Mouse (Mus musculus): ENCODE measurements around the gene Degs1. TPM values are rescaled to one million over a fixed set of nuclear protein-coding genes. Genes with fewer than 3 reads are reported as not detected.

The Degs1 gene
- total and polyA plus RNA-seq, 3 experiments, result 54.2 to 124 (median 117) TPM

- Histone ChIP-seq H3K4me1 (ENCODE audit: control insufficient read depth in 1 of 2, insufficient read depth in 2 of 2) (peaks cover 3 to 10% of the 10 kb centered on the region in 2 experiments; a peak in 3 of 4 replicates), H3K27me3 (replicated peaks) (no peaks in the 10 kb centered on the region), H3K27ac (ENCODE audit: insufficient read depth, low read depth) (no peak overlapping the region), H3K4me2 (ENCODE audit: insufficient read depth, low read depth, poor library complexity, severe bottlenecking) (no peak overlapping the region), H3K9me3 (replicated peaks; ENCODE audit: low read length) (no peaks in the 10 kb centered on the region), H3K9ac (ENCODE audit: insufficient read depth, low read depth) (no peak overlapping the region), H3K36me3 (replicated peaks in 1 of 2; ENCODE audit: control insufficient read depth in 1 of 2, insufficient read depth in 1 of 2, low read length in 1 of 2) (peaks cover 0 to 13% of the 10 kb centered on the region in 2 experiments), H3K79me2 (replicated peaks; ENCODE audit: control insufficient read depth, extremely low read depth, insufficient read depth, poor library complexity, severe bottlenecking) (no peaks in the 10 kb centered on the region), H3K4me3 (replicated peaks in 1 of 3; ENCODE audit: low read depth in 2 of 3, low read length in 2 of 3, poor library complexity in 1 of 3) (no peak overlapping the region)
- TF ChIP-seq POLR2AphosphoS2 (IDR thresholded peaks at IDR 0.05; ENCODE audit: low read depth, low read length) (no peak), SMC3 (IDR thresholded peaks at IDR 0.05; ENCODE audit: low read depth, low read length) (no peak), JUN (IDR thresholded peaks at IDR 0.05; ENCODE audit: insufficient read depth, low read depth, low read length) (no peak), MAX (IDR thresholded peaks at IDR 0.05; ENCODE audit: low read length) (no peak), CHD1 (IDR thresholded peaks at IDR 0.05; ENCODE audit: low read depth, low read length) (no peak), MAZ (IDR thresholded peaks at IDR 0.05; ENCODE audit: low read depth, low read length) (no peak), ZC3H11A (IDR thresholded peaks at IDR 0.05; ENCODE audit: low read depth, low read length) (no peak), MEF2A (IDR thresholded peaks at IDR 0.05; ENCODE audit: borderline replicate concordance, low read depth, low read length) (no peak), BHLHE40 (IDR thresholded peaks at IDR 0.05; ENCODE audit: low read depth, low read length) (no peak), NRF1 (IDR thresholded peaks at IDR 0.05; ENCODE audit: low read depth, low read length) (no peak)
- DNase-seq (ENCODE audit: extremely low read depth), result no peak
- in situ Hi-C loops (cut with MboI; ENCODE audit: low pct_ligation_motif_present, low pct_unique_long_range_greater_than_20kb, low sequenced_read_pairs), result no loop called here
- dilution Hi-C loops (cut with MboI; ENCODE audit: extremely low pct_ligation_motif_present, extremely low pct_unique_long_range_greater_than_20kb, low sequenced_read_pairs), result no loop called here
These were observed 14.3 kb downstream of the Degs1 start for GRCm38 (mm10) chr1:182268317-182268716.

- Histone ChIP-seq H3K9me3 (replicated peaks; ENCODE audit: low read length) (no peaks in the 10 kb centered on the region), H3K4me2 (ENCODE audit: insufficient read depth, low read depth, poor library complexity, severe bottlenecking) (no peak overlapping the region), H3K27ac (ENCODE audit: insufficient read depth, low read depth) (no peak overlapping the region), H3K27me3 (replicated peaks) (no peaks in the 10 kb centered on the region), H3K9ac (ENCODE audit: insufficient read depth, low read depth) (no peak overlapping the region), H3K4me1 (ENCODE audit: control insufficient read depth in 1 of 2, insufficient read depth in 2 of 2) (peaks cover 3 to 10% of the 10 kb centered on the region in 2 experiments; a peak in 3 of 4 replicates), H3K79me2 (replicated peaks; ENCODE audit: control insufficient read depth, extremely low read depth, insufficient read depth, poor library complexity, severe bottlenecking) (no peaks in the 10 kb centered on the region), H3K36me3 (replicated peaks in 1 of 2; ENCODE audit: control insufficient read depth in 1 of 2, insufficient read depth in 1 of 2, low read length in 1 of 2) (no peaks in the 10 kb centered on the region), H3K4me3 (replicated peaks in 1 of 3; ENCODE audit: low read depth in 2 of 3, low read length in 2 of 3, poor library complexity in 1 of 3) (no peak overlapping the region)
- TF ChIP-seq CHD1 (IDR thresholded peaks at IDR 0.05; ENCODE audit: low read depth, low read length), result no peak
- TF ChIP-seq ETS1 (conservative IDR thresholded peaks at IDR 0.05; ENCODE audit: low read depth, low read length), result no peak
- no peak for TF ChIP-seq UBTF (IDR thresholded peaks at IDR 0.05; ENCODE audit: low read depth, low read length)
- no peak for TF ChIP-seq ZC3H11A (IDR thresholded peaks at IDR 0.05; ENCODE audit: low read depth, low read length)
- no peak for TF ChIP-seq TBP (conservative IDR thresholded peaks at IDR 0.05; ENCODE audit: low read depth, low read length)
- no peak for TF ChIP-seq HCFC1 (IDR thresholded peaks at IDR 0.05; ENCODE audit: low read depth, low read length)
- no peak for TF ChIP-seq USF1 (IDR thresholded peaks at IDR 0.05; ENCODE audit: low read depth, low read length)
- no peak for TF ChIP-seq PAX5 (IDR thresholded peaks at IDR 0.05; ENCODE audit: low read length)
- no peak for TF ChIP-seq KAT2A (IDR thresholded peaks at IDR 0.05; ENCODE audit: insufficient replicate concordance, low read length)
- TF ChIP-seq E2F4 (IDR thresholded peaks at IDR 0.05; ENCODE audit: insufficient replicate concordance, low read depth, low read length), result no peak
- TF ChIP-seq CTCF (conservative IDR thresholded peaks at IDR 0.05 in 1 of 2, IDR thresholded peaks at IDR 0.05 in 1 of 2; ENCODE audit: low read depth in 2 of 2, low read length in 2 of 2), result no peak
- in situ Hi-C loops (cut with MboI; ENCODE audit: low pct_ligation_motif_present, low pct_unique_long_range_greater_than_20kb, low sequenced_read_pairs) (no loop called here), dilution Hi-C loops (cut with MboI; ENCODE audit: extremely low pct_ligation_motif_present, extremely low pct_unique_long_range_greater_than_20kb, low sequenced_read_pairs) (no loop called here)
- no peak for DNase-seq (ENCODE audit: extremely low read depth)
These were observed 16.5 kb downstream of the Degs1 start for GRCm38 (mm10) chr1:182266028-182266525.
